Mouse (Mus musculus) induced T-regulatory cell, adult 2 months (primary cell): ENCODE data around the gene Gnptab.

Source experiments
- DNase-seq: peaks from one replicate; pipeline ENCODE4 v3.0.0-alpha.2; 2012; ENCODE audit warnings: low read depth

Gene Gnptab

DNA sequence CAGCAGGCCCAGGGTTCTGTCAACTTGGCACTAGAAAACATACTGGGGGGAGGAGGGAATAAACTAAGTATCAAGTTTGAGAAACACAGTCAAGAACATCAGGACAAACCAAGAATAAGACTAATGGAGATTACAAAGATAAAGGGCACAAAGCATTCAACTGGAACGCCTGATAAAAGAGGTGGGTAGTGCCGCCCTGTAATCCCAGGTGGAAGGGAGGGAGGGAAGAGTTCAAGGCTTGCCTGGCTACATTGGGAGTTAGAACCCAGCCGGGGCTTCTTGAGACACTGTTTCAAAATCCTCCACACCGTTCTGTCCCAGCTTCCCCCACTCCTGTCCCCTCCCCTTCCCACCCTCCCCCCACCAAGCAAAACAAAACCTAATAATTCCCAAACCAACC is 1.3 kb upstream of the Gnptab start:
- DNase-seq = no peak

- no peak for DNase-seq
These were observed 1.1 kb downstream of the Gnptab start for GRCm38 (mm10) chr10:88380002-88380401.

- DNase-seq = no peak
These were observed 1.6 kb downstream of the Gnptab start for GRCm38 (mm10) chr10:88380430-88381060.

GRCm38 (mm10) chr10:88381286-88381685 is 2.4 kb downstream of the Gnptab start:
- DNase-seq = no peak

DNA sequence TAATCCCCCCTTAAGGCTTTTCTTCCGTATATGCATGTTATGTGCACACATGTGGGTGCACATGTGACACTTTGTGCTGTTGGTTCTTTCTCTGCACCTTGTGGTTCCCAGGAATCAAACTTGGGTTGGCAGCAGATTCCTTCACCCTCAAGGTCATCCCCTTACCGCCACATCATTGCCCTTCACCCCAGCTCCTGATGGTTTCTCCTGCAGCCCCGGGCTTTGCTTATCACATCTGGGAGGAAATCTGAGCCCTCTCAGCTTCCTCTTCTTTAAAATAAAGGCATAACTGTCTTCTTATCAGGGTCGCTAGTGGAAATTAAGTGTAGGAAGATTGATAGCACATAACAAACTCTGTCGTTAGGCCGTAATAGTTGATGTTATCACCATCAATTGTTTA is 3.1 kb downstream of the Gnptab start:
- no peak for DNase-seq

- no peak for DNase-seq
These were observed 4.5 kb downstream of the Gnptab start for GRCm38 (mm10) chr10:88383479-88383878.

GRCm38 (mm10) chr10:88384081-88384480 is 5.1 kb downstream of the Gnptab start:
- DNase-seq = no peak

DNA sequence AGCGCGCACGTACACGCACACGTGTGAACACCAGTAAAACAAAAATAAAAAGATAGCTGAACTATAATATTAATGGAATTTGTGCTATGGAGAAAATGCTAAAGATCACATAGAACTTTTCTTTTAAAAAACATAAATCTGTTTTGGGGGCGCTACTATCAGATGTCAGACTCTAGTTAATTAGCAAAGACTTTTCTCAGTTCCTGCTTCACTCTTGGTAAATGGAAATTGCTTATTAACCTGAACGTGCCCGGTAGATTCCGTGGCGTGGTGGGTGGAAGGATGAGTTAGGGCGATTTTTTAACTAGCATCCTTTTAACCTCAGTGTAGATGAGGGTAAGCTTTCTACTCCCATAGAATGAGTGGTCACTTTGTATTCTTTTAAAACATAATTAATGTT is 6.4 kb downstream of the Gnptab start:
- no peak for DNase-seq

DNA sequence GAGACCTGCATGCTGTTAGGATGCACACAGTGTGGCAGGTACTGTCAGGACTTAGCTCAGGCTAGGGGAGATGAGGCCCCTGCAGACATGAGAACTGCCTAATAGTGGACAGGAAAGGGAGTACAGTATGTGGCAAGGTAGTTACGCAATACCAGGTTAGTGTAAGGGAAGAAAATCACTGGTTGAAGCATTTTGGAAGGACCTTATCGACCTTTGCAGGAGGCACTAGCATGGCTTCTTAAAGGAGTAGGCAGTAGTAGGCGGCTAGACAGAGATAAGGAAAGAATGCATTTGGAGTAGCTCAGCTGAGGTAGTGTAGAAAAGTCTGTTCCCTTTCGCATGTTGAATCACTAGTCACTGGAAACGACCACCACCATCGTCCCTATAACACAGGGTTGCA is 6.8 kb downstream of the Gnptab start:
- no peak for DNase-seq

GRCm38 (mm10) chr10:88386251-88386650 is 7.3 kb downstream of the Gnptab start:
- no peak for DNase-seq

GRCm38 (mm10) chr10:88389576-88389975 is 10.6 kb downstream of the Gnptab start:
- peak; percentile 83 for DNase-seq

DNA sequence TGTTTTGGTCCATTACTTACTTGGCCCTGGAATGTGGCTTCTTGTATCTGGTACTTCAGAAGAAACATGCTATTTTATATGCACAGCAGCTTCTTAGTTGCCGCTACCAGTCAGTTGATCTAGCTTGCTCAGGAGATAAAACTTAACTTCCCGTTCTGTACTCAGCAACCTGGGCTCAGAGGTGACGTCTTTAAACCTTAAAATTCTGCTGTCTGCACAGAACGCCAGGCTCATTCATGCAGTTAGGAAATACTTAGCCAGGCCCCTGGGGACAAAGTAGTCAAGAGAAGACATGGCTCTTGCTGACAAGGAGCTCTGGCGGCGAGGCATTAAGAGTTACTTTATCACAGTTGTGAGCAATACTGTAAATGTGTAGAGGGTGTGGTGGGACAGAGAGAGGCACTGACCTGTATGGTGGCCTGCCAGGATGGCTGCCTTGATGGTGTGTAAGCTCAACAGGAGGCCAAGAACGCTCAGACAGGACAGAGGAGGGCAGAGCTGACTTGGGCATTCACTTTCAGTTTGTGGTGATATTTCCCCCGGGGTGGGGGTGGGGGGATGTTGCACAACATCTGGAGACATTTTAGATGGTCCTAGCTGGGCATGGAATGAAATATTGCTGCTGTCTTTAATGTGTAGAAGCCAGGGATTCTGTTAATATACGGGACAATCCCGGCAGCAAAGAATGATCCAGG is 11.3 kb downstream of the Gnptab start:
- DNase-seq = peak; percentile 58

DNA sequence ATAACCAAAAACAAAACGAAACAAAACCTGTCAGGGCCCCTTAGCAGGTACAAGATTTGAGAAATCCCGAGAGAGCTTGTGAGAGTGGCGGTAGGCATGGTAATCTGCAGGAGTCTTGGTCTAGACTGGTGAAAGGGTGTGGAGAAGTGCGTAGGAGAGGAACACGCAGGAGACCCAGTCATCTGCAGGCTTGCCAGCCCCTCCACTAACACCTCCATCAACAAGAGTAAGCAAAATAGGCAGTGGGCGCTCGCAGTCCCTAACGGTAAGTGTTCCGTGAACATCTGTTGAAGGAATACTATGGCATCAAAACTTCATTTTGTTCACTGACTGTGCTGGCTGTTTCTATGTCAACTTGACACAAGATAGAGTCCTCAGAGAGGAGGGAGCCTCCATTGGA is 12.6 kb downstream of the Gnptab start:
- DNase-seq = no peak

DNA sequence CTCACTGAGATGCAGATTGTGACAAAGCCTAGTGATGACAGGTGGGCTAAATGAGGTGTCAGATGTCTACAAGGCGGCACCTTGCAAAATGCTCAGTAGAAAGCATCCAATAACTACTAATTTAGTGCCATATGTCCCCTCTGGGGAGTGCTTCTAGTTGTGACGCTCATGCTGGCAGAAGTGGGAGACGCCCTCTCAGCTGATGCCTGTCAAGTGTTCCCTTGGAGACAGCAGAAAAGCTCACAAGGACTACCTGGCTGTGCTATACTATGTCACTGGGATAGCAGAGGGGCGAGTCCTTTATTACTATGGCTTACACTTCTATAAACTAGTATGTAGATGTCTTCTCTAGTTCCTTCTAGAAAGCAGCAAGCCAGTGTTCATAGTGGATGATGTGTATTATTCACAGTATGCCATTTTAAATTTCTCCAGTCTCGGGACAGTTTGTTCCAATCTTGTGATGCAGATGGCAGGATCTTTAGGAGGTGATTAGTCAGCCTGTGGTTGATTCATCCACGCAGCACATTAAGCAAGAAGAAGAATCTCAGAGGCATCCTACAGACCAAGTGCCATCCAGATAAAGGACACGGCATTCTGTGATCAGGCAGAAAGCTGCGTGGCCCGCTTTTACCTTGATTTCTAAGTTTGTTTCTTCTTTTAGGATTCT is 13.4 kb downstream of the Gnptab start:
- no peak for DNase-seq

DNA sequence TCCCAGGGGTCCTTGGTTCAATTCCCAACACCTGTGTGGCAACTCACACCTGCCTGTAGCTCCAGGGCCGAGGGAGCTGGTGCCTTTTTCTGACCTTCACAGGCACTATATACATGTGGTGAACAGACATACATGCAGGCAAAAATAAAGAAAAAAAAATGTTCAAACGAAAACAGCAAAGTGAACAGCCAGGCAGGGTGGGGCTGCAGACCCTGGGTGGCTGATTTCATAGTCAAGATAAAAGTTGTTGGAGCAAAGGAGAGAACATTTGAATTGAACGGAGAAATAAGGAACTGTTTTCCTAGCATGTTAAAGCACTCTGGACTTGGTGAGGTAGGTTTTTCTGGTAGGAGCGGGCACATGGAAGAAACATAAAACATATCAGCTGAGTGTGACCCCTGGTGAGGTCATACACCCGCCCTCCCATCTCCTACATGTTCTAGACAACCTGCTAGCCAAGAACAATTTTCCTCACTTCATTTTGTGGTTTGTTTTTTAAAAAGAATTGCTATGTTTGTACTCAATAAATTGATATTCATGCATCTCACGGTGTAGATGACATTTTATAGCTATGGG is 19.8 kb downstream of the Gnptab start:
- no peak for DNase-seq

DNA sequence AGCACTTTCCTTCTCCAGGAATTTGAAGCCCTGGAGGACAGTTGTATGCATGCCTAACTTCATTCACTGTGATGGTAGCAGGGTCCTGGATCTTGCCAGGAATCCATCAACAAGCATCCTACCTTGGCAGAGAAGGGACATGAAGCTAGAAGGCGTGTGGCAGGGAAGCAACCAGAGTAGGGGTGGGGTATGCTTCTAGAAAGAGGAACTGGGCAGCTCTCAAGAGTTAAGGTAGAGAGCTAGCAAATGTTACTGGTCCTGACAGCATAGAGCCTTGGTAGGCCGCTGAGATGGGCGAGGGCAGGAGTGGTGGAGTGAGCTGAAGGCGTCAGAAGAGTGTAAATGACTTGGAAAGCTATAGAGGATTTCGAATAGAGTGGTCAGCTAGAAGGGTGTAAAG is 20.3 kb downstream of the Gnptab start:
- no peak for DNase-seq

- no peak for DNase-seq
These were observed 24.1 kb downstream of the Gnptab start for GRCm38 (mm10) chr10:88403021-88403420.

DNA sequence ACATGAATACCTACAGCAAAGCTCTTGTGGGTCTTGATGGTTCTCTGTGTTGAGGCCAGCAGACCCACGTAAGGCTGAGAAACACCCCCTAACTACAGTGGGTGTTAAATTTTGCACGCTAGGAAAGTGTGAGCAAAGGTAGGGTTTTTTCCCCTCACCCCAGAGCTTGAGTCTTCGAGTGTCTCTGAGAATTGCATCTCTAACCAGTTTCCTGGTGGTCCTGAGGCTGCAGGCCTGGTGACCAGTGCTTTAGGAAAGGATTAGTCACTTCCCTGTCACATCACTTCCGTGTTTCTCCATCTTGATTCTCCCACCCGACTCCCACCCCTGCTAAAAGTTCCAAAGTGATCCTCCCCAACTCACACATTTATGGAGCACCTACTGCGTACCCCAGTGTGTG is 25.3 kb downstream of the Gnptab start:
- peak; percentile 44 for DNase-seq

GRCm38 (mm10) chr10:88405812-88406211 is 26.9 kb downstream of the Gnptab start:
- DNase-seq = peak; percentile 87

GRCm38 (mm10) chr10:88407875-88408631 is 29.1 kb downstream of the Gnptab start:
- no peak for DNase-seq

DNA sequence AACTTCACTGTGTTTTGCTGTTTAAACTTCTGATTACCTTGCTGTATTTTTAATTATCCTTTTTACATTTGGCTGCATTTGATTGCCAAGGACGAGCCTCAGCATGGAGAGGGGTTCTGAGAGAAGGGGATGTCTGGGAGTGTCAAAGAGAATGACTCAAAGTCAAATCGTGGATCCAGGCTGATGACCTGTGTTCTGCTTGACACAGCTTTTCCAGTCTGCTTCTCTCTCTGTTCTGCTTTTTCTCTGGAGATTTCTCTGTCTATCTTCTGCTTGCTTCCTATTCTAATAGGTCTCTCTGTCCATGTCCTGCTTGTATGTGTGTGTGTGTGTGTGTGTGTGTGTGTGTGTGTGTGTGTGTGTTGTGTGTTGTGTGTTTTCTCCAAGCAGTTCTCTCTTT is 30.8 kb downstream of the Gnptab start:
- no peak for DNase-seq

GRCm38 (mm10) chr10:88412290-88412995 is 33.5 kb downstream of the Gnptab start:
- DNase-seq = no peak
